Mouse (Mus musculus): ENCODE measurements around the gene Olfr676. TPM values are rescaled to one million over a fixed set of nuclear protein-coding genes. Genes with fewer than 3 reads are reported as not detected.

The Olfr676 gene
- polyA plus RNA-seq, 1 experiment: not detected

DNA sequence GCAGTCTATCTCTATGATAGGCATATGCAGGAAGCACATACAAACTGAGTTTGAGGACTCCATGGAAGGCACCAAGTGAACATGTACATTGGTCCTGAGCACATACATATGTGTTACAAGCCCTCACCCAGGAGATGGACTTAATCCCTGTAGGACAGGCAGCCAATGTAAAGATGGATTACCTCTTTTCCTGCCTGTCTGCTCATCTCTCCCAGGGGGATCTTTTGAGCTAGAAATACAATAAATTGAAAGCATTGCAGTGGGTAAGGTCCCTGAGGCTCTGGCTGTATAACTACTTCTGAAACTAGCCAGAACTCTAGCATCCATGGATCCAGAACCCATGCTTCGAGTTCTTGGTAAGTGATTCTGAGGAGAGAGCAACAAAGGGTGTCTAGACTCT, 48.4 kb downstream of the Olfr676 start, which contains the start of gene Olfr679:
Gene Olfr679, plus strand, starts transcription at position 301 of the 400 bp plus-strand sequence.
- no peaks in the 10 kb centered on the region for H3K27me3 ChIP-seq (ENCODE audit: control insufficient read depth, insufficient read depth, low read length)
- 50% methylated on average over 1 of the region's 1 CpGs for WGBS
- TF ChIP-seq CTCF (IDR thresholded peaks at IDR 0.05; ENCODE audit: borderline replicate concordance, control insufficient read depth, extremely low read depth, insufficient read depth, low read length, poor library complexity) (no peak), POLR2A (IDR thresholded peaks at IDR 0.05; ENCODE audit: control insufficient read depth, extremely low read depth, insufficient read depth, low read length, poor library complexity) (no peak)
- no peak within 1 kb of the TSS for H3K27ac ChIP-seq (ENCODE audit: control insufficient read depth, insufficient read depth, low read length)
- no peaks in the 10 kb centered on the region for H3K4me1 ChIP-seq (replicated peaks; ENCODE audit: control insufficient read depth, insufficient read depth, low read length)
- no peak for DNase-seq
- H3K4me3 ChIP-seq (ENCODE audit: control insufficient read depth, insufficient read depth, low read length): no peak within 1 kb of the TSS
- H3K36me3 ChIP-seq (ENCODE audit: control insufficient read depth, insufficient read depth, low read length): no peaks in the 10 kb centered on the region

Other genes starting within 250 kb of the Olfr676 start
- gene Usp17lb, start 190.1 kb upstream of the Olfr676 start, polyA plus RNA-seq (2012; rRNA removed): not detected in 2 replicates
- gene Usp17la, start 175.7 kb upstream of the Olfr676 start, polyA plus RNA-seq (2012; rRNA removed): not detected in 2 replicates
- gene Olfr665, start 154.7 kb upstream of the Olfr676 start, polyA plus RNA-seq (2012; rRNA removed): not detected in 2 replicates
- not detected in 2 replicates for gene Olfr666, start 136.7 kb upstream of the Olfr676 start, polyA plus RNA-seq (2012; rRNA removed)
- not detected in 2 replicates for gene Olfr667, start 111.2 kb upstream of the Olfr676 start, polyA plus RNA-seq (2012; rRNA removed)
- gene Olfr668, start 104.6 kb upstream of the Olfr676 start, polyA plus RNA-seq (2012; rRNA removed): not detected in 2 replicates
- not detected in 2 replicates for gene Olfr669, start 98.5 kb upstream of the Olfr676 start, polyA plus RNA-seq (2012; rRNA removed)
- not detected in 2 replicates for gene Olfr670, start 70.1 kb upstream of the Olfr676 start, polyA plus RNA-seq (2012; rRNA removed)
- gene Olfr671, start 53.6 kb upstream of the Olfr676 start, polyA plus RNA-seq (2012; rRNA removed): not detected in 2 replicates
- gene Olfr672, start 30.7 kb upstream of the Olfr676 start, polyA plus RNA-seq (2012; rRNA removed): not detected in 2 replicates
- not detected in 2 replicates for gene Olfr675, start 4.2 kb upstream of the Olfr676 start, polyA plus RNA-seq (2012; rRNA removed)
- gene Olfr677, start 18.7 kb downstream of the Olfr676 start, polyA plus RNA-seq (2012; rRNA removed): not detected in 2 replicates
- gene Olfr678, start 31.8 kb downstream of the Olfr676 start, polyA plus RNA-seq (2012; rRNA removed): not detected in 2 replicates
- gene Olfr679, start 48.5 kb downstream of the Olfr676 start, polyA plus RNA-seq (2012; rRNA removed): 0.01 TPM in 1 of 2 replicates, not detected in the other
- not detected in 2 replicates for gene Olfr680-ps1, start 60.1 kb downstream of the Olfr676 start, polyA plus RNA-seq (2012; rRNA removed)
- gene Olfr681, start 84.1 kb downstream of the Olfr676 start, polyA plus RNA-seq (2012; rRNA removed): not detected in 2 replicates
- gene Olfr683, start 114.3 kb downstream of the Olfr676 start, polyA plus RNA-seq (2012; rRNA removed): not detected in 2 replicates
- gene Olfr684, start 131.0 kb downstream of the Olfr676 start, polyA plus RNA-seq (2012; rRNA removed): not detected in 2 replicates
- not detected in 2 replicates for gene Olfr685, start 153.3 kb downstream of the Olfr676 start, polyA plus RNA-seq (2012; rRNA removed)
- not detected in 2 replicates for gene Olfr686, start 174.8 kb downstream of the Olfr676 start, polyA plus RNA-seq (2012; rRNA removed)